Mouse (Mus musculus): ENCODE measurements around the gene Cdk5r1.
A peak's percentile ranks its signal among the peaks of the same experiment; 100 is the strongest.

Gene Cdk5r1

GRCm38 (mm10) chr11:80504519-80505385 lies 27.9 kb downstream of the Cdk5r1 start:
- DNase-seq, result no peak

DNA sequence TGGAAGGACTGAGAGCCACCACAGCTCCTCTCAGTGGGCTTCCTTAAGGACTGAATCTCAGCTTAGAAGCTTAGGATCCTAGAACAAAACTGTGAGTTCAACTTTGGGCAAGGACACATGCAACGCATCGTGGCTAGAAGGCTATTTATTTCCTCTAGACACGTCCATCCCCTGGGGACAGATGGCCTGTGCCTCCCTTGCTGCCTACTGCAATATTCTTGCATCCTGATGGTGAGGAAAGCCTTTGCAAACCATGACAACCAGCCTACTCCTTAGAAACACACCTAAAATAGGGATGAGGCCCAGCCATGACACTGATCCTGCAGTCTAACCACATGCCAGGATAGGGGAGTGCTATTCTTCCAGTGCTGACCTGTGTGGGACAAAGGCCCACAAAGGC lies 28.8 kb downstream of the Cdk5r1 start:
- no peak for DNase-seq

- no peak for DNase-seq
Measured at GRCm38 (mm10) chr11:80506483-80506882, 29.7 kb downstream of the Cdk5r1 start.

- no peak for DNase-seq
Measured at GRCm38 (mm10) chr11:80507791-80508190, 31.0 kb downstream of the Cdk5r1 start.

GRCm38 (mm10) chr11:80508361-80509175 lies 31.7 kb downstream of the Cdk5r1 start:
- DNase-seq, result no peak

GRCm38 (mm10) chr11:80509176-80509506 lies 32.3 kb downstream of the Cdk5r1 start:
- DNase-seq, result no peak

DNA sequence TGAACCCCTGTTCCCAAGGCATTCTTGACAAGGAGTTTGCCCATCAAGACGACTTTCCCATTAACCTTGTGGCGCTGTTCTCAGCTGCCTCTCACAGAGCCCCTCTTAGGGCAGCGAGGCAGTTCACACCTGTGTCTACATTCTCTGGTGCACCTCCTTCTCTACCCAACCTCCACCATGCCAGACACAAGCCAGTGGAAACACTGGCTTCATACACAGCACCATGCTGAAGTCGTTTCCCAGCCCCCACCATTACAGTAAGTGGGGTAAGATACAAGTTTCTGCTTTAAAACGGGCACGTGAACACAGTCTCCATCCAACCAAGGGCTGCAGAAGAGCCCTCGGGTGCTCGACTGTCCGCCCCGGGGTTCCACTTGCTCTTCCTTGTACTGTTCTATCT lies 33.3 kb downstream of the Cdk5r1 start:
- no peak for DNase-seq

GRCm38 (mm10) chr11:80512313-80513056 lies 35.7 kb downstream of the Cdk5r1 start:
- DNase-seq, result no peak

- no peak for DNase-seq
Measured at GRCm38 (mm10) chr11:80513796-80514195, 37.0 kb downstream of the Cdk5r1 start.

DNA sequence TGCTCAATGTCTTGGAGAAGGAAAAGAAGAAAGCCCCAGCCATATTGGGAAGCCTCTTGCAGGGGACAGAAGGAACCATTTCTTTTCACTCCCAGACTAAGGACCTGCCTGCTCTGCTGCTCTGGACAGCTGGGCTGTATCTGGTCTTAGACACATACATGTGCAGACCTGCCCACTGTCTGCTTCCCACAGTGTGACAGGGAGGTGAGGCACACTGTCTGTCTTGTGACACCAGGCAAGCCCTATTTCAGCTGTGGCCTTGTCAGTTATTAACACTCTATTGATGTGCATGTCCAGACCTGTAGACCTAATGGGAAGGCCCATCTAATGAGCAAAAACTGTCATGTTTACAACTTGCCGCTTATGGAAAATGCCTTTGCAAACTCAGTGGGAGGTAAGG lies 38.5 kb downstream of the Cdk5r1 start:
- no peak for DNase-seq

DNA sequence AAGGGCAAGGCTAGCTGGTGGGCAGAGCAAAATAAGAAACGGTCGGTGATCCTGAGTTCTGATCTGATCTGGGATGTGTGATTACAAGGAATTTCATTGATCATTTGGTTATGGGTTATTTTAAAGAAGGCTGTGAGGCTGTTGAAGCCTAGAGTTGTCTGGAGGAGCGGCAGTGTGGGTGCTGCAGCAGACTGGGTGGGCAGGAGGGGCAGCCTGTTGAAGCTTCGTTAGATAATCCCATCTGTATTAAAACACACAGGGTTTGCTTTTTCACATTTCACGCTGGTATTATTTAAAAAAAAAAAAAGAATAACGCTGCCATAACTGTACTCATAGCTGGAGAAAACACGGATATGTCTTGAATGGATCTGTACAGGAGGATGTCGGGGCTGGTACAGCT lies 39.1 kb downstream of the Cdk5r1 start:
- DNase-seq, result no peak

DNA sequence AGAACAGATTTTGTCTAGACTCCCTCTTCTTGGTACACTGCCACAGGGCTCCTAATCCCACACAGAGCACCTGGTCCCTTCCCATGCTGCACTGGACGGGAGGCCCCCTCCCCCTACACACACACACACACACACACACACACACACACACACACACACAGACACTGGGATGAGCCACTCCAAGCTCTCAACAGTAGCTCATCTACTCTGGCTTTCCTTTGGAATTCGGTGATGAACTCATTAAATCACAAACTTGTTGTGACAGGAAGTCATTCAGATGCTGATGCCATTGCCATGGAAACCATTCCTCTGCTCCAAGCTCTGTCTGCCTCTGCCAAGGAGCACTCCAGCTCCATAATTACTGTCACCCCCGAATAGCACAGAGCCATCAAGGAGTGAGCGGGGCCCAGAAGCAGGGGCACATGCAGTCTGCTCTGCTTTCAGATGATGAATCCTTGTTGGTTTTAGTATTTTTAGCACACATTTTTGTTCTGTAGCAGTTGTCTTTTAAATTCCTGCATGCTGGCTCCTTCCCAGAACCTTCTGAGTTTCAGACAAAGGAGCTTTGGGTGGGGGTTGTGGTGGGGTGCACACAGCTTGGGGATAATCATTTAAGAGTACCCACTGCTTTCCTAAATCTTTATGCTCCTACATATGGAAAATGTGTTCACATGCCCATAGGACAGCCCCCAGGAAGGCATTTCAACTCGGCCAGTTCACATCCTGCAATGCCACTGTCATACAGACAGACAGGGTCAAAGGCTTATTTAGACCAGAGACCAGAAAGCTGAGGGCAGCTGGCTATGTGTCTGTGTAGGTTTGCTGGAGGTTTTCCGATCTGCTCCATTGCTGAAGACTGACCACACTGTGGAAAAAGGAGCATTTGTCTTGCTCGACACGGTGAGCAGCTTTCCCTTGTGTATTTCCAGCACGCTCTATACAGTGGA lies 41.9 kb downstream of the Cdk5r1 start:
- DNase-seq, result peak in 1 of 2 experiments; percentile 34

DNA sequence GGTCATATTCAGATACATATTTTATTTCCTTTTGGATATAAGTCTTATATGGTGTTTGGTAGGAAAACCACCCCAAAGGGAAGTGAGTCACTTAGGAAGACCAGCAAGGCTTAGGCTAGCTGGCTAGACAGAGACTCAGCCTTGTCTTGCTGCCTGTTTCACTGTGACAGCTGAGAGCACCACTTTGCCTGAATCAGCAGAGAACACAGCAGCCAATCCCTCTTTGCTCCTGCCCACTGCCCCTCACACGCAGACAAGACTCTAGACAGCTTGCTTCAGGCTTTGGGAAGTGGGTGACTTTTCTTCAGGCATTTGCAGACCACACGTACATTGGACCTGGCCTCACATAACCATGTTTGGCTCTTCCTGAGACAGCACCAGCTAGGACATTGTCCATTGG lies 44.3 kb downstream of the Cdk5r1 start:
- DNase-seq, result no peak

GRCm38 (mm10) chr11:80522852-80523251 lies 46.0 kb downstream of the Cdk5r1 start:
- peak in 1 of 2 experiments; percentile 29 for DNase-seq

- DNase-seq, result no peak
Measured at GRCm38 (mm10) chr11:80523410-80523809, 46.6 kb downstream of the Cdk5r1 start.

DNA sequence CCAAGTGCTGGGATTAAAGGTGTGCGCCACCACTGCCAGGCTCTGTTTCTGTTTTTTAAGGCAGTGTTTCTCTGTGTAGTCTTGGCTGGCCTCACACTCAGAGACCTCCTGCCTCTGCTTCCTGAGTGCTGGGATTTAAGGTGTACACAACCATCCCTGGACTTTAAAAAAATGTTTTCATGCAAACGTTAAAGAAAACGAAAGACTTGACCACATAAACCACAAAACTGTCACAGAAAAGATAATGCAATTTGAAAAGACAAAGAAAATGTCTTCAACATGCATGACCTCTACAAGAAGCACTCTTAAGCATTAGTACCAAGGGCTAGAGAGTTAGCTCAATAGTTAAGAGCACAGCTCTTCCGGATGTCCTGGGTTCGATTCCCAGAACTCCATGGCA lies 47.4 kb downstream of the Cdk5r1 start:
- no peak for DNase-seq

DNA sequence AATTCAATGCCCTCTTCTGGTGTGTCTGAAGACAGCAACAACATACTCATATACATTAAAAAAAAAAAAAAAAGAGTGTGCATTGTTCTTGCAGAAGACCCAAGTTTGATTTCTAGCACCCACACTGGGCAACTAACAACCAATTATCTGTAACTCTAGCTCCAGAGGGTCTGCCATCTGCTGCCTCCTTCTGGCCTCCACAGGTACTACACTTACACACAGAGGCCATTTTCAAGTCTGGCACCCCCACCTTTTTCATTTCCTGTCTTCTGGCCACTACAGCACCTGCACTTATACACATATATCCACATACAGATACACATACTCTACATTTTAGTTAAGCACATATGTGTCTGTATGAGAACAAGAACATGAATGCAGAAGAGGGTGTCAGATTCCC lies 50.9 kb downstream of the Cdk5r1 start:
- no peak for DNase-seq

- DNase-seq, result peak in 1 of 2 experiments; percentile 28
Measured at GRCm38 (mm10) chr11:80529149-80529548, 52.3 kb downstream of the Cdk5r1 start.
